Mouse (Mus musculus) ovary, adult 18-20 months (tissue): ENCODE measurements around the gene Swsap1.

Experiments
- DNase-seq: peaks from one replicate; pipeline ENCODE4 v3.0.0; 2022; ENCODE audit warnings: low spot score, mixed read lengths

Swsap1 gene

DNA sequence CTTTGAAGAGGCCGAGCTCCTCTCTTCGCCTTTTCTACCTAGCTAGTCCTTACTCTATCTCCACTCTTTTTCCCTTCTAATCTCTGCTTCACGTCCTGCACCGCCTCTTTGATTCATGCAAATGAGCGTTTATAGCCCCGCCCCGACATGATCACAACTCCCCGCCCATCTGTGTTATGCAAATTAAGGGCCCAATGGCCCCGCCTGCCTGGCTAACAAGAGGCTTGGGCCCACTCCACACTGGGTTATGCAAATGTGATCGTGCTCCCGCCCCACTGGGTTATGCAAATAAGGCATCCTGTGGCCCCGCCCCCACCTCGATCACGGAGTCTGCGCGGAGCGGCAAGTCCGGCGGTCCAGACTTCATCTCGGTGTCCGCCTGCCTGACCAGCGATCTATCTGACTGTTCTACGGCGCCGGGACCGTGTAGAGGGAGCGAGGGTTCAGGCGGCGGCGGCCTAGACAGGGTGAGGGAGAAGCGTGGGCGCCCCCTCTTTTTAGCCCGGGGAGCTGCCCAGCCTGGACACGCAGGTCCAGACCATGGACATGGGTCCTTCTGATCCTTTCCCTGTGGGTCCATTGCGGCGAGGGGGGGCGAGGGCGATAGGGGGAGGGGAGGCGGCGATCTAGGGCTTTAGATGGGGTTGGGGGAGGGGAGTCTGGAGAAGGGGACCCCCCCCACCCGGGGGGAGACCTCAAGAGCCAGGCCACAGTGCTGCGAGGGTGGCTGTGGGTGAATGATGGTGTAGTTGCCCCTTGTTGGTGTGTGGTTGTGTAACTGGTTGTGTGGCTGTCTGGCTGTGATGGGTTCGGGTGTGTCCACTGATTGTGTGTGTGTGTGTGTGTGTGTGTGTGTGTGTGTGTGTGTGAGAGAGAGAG, 18.6 kb upstream of the Swsap1 start, which contains the start of gene Plppr2:
Gene Plppr2 (plus strand): TSS at position 342 of the 879 bp plus-strand sequence.
- DNase-seq, result peak; percentile 97

DNA sequence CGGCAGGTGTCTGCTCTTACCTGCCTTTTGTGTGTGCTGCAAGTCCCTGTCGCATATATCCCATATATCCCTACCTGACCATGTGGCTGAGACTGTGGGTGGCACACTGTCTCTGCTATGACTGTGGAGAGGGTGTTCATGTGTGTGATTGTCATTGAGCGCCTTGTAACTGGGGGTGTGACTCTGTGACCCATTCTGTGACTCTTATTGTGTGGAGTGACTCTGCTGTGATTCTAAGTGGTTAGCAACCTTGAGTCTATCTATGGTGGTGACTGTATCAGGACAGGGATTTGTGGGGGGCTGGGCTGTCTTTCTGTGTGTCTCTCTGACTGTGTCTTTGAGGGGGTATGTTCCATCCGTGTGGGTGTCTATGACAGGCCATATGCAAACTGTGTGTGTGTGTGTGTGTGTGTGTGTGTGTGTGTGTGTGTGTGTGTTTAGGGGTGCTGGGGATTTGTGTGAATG, 17.8 kb upstream of the Swsap1 start:
- DNase-seq, result no peak

DNA sequence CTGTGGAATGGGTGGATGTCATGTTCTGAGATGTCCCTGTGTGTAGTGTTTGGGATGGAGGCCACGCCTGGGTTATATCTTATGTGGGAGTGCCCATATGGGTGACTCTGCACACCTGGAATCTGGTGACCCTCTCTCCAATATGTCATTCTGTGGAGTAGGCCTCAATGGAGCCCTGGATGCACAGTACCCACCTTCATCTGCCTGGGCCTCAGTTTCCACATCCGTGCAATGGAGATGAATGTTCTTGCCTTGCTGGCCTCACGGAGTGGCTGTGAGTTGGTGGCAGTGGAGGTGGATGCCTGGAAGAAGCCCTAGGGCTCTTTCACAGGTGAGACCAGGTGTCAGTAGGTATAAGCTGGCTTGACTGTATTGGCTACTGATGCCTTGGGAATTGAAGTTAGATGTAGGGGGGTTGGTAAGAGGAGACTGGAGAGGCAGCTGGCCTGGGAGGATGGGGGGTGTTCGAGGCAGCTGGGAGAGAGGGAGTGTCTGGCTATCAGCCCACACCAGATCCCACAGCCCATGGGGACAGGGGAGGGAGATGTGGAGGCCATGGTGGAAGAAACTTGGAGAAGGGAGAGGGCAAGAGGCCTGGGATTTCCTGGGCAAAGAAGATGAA, 17.2 kb upstream of the Swsap1 start:
- DNase-seq, result no peak

DNA sequence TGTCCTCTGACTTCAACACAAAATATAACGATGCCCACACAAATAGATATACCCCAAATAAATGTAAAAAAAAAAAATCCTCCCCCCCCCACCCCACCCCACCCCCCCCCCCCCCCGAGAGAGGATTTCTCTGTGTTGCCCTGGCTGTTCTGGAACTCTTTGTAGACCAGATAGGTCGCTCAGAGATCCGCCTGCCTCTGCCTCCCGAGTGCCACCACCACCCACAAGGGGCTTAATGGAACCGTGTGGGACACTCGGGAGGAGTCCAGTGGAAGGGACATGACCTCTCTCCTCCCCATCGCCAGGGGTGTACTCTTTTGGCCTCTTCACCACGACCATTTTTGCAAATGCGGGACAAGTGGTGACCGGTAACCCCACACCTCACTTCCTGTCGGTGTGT, 12.5 kb upstream of the Swsap1 start:
- DNase-seq, result no peak

DNA sequence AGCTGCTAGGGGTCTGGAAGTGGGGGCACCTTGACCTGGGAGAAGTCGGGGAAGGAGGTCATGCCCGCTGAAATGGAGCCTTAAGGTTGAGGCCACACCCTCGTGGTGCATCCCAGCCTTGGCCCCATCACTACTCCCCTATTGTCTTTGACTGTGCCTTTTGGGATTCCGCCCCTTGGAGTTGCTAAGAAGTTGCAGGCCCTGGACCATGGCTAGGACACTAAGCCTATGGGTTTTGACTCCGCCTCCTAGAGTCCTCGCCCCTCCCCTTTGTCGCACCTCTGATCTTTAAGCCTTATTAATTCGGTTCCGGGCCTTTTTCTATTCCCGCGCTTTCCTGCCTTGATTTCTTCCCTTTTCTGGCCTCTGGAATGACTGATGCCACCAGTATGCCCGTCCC, 11.9 kb upstream of the Swsap1 start:
- no peak for DNase-seq

DNA sequence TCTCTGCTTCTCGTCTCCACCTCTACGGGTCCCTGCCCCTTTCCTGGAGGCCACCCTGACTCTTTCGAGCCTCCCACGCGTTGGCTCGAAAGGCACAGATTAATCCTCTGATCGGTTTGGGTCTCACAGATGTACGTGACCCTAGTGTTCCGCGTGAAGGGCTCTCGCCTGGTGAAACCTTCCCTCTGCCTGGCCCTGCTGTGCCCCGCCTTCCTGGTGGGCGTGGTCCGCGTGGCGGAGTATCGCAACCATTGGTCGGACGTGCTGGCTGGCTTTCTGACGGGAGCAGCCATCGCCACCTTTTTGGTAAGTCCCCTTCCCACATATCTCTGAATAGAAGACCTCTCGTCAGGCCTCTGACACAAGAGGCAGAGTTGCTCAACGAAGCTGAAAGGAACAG, 11.3 kb upstream of the Swsap1 start:
- DNase-seq, result no peak

DNA sequence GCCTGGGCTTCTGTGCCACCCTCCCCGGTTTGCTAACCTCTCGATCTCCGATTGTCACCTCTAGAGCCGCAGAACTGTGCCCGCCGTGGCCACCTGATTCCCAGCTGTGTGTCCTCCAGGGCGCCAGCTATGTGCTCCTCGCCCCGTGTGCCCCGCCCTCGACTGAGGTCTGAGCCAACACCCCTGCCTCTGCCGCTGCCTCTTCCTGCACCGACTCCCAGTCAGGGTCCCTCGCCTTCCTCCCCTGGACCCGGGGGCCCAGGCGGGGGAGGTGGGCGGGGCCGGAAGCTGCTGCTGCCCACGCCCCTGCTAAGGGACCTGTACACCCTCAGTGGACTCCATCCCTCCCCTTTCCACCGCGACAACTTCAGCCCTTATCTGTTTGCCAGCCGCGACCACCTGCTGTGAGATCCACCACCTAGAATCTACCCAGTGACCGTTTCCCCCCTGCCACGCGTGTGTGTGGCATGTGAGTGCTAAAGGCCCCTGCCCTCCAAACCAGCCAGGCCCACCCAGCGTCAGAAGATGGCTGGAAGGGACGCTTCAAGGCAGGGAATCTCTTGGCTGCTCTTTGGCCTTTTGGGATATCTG, 7.9 kb upstream of the Swsap1 start:
- no peak for DNase-seq

DNA sequence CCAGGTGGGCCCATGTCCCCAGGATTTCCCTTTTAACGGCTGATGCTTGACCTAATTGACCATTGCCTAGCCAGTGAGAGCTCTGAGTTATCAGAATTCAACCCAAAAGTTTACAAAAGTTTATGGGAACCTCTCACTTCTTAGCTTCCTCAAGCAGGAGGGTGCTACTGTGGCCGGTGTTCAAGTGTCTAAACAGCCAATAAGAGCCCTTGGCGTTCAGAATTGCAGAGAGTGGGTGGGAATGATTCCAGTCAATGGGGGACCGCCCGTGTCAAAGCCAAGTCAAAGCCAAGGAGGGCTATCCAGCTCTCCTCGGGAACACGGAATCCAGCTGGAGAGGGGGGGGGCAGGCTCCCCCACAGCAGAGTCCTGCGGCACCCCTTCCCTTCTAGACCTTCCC, 7.4 kb upstream of the Swsap1 start:
- DNase-seq, result no peak

DNA sequence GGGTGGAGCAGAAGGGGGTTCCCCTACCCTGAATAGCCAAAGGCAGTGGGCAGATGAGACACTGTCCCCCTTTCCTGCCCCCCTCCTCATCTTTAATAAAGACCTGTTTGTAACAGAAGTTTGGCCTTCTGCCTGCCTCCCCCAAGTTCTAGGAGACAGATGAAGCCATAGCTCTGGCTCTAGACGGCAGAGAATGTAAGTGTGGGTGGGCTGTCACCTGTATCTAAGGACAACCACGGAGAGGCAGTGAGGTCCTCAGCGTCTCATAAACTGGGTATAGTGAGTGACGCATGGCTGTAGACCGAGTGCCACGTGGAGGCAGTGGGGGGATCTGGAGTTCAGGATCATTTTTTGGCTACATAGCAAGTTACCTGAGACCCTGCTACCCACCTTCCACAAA, 6.8 kb upstream of the Swsap1 start:
- no peak for DNase-seq

DNA sequence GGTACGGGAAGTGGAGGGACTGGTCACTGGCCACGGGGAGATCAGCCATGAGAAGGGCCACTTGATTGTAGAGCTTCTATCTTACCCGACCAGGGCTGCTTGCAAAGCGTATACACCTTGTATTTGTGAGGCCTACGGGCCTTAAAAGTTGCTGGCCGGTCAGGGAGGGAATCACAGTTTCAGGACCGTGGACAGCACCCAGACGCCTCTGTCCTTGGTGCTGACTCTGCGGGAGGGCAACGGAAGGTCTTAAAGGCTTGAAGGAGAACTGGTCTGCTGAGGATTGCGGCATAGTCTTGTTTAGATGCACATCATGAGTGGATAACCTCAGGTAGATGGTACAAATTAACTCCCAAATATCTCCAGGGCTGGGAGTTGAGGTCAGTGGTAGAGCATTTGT, 5.2 kb upstream of the Swsap1 start:
- DNase-seq, result no peak

DNA sequence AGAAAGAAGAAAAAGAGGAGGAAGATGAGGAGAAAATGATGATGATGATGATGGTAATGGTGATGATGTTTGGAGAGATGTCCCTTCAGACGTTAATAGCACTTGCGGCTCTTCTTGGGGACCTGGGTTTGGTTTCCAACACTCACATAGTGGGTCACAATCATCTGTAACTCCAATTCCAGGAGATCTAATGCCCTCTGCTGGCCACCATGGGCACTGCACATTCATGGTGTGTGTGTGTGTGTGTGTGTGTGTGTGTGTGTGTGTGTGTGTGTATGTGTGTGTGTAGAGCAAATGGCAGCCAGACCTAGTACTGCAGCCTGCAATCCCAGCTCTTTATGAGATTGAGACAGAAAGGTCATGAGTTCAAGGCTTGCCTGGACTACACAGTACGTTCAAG, 3.6 kb upstream of the Swsap1 start:
- no peak for DNase-seq

DNA sequence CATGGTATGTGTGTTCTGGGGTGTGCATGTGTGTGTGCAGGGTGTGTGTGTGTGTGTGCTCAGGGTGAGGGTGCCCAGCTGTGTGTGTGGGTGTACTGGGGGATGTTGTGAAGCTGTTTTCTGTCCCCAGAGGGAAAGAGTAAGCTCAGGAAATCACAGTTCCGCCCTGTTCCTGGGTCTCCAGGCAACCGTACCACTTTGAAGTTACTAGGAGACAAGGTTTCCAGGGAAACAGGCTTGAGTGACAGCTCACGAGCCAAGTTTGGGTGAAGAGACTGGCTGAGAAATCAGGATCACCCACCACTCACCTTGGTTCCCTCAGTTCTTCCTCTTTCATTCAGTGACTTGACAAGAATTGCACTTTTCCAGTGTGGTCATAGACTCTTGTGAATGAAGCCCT, 2.0 kb upstream of the Swsap1 start:
- no peak for DNase-seq

DNA sequence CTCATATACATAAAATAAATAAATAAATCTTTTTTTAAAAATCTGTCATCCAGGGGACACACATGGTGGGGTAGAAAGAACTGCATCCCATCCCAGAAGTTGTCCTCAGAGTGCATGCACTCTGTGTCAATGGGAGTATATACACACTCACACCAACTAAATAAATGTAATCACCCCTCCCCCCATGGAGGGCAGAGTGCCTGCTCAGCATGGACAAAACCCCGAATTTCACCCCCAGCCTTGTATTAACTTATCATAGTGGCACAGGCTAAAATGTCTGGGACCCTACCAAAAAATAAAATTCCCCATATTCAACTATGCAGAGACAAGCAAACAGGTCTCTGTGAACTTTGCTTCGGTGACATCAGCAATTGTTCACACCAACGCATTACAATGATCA, 920 bp upstream of the Swsap1 start:
- DNase-seq, result no peak

DNA sequence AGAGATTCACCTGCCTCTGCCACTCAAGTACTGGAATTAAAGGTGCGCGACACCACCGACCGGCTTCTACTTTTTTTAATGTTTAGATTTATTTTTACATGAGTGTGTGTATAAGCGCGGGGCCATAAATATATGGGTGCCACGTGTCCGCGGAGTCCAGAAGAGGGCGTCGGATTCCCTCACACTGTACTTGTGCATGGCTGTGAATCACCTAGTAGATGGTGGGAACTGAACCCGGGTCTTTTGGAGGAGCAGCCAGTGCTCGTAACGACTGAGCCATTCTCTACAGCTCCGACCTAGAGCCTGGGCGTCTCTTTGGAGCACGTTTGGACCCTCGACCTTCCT, 358 bp upstream of the Swsap1 start:
- no peak for DNase-seq

DNA sequence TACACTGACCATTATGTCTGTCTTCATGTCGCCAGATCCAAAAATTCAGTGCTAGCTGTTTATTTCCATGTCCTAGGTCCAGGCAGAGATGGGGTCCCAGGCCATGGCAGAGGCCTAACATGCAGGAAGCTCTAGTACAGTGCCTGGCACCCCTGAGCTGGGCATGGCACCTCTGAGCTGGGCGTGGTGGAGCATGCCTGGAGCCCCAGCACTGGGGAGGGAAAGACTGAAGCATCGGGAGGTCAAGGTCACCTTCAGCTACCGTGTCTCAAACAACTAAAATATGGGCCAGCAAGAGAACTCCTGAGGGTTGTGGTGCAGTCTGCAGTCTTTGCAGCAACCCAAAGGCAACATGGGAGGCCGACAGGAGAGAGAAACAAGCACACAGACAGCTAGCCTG, 2.8 kb downstream of the Swsap1 start:
- no peak for DNase-seq

DNA sequence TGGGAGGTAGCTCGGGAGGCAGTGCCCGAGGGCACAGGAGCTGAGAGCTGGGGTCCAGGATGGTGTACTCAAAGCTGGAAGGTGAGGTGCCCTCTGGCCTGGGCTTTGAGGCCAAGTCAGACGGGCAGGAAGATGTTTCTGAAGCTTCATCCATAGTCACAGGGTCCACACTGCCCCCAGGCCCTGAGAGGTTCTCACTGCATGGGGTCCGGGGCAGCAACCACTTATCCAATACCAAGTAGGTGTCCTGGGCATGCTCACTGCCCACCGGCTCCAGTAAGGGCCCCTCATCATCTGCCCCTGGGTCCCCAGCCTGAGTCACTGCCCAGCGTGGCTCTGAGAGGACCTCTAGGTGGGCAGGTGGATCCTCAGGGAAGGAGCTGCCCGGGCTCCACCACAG, 3.7 kb downstream of the Swsap1 start:
- DNase-seq, result no peak

DNA sequence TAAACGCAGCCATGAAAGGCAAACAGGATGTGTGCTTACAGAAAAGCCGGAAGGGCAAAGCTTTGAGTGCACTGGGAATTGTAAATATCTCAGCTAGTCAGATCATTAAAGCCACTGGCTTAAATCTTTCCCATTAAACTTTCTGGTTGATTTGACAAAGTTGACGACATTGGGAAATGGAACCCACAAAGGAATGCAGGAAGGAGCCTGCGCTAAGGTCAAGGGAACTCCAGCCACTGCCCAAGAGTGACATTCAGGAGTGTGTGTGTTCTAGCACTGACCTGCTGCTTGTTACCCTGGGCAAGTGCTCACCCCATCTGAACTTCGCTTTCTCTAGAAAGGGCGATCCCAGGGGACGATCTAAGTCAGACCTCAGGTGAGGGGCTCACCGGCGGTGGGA, 4.6 kb downstream of the Swsap1 start:
- DNase-seq, result no peak

DNA sequence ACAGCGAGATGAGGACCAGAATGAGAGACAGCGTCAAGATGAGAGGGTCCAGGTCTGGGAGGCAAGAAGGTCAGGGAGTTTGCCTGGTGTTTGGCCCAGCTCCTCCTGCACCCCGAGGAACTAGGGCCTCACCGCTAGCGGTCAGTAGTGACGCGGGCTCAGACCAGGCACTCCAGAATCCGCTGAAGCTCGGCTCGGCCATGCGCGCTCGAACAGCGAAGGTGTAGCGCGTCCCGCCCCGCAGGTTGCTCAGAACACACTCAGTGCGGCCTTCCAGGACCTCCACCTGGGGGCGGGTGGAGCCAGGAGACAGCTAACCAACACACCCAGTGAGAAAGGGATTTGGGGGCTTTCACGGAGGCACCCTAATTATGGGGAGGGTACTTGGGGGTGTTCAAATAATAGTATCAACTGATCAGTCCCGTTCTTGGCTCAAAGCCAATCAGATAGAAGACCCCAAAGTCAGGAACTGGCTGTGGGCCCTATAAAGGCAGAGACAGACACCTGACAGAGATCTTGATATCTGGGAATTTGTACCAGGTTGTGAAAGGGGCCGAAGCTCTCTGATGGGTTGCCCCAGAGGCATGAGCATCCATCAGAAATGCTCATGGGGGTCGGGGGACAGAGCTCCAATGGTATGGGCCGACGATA, 5.1 kb downstream of the Swsap1 start:
- DNase-seq, result no peak

DNA sequence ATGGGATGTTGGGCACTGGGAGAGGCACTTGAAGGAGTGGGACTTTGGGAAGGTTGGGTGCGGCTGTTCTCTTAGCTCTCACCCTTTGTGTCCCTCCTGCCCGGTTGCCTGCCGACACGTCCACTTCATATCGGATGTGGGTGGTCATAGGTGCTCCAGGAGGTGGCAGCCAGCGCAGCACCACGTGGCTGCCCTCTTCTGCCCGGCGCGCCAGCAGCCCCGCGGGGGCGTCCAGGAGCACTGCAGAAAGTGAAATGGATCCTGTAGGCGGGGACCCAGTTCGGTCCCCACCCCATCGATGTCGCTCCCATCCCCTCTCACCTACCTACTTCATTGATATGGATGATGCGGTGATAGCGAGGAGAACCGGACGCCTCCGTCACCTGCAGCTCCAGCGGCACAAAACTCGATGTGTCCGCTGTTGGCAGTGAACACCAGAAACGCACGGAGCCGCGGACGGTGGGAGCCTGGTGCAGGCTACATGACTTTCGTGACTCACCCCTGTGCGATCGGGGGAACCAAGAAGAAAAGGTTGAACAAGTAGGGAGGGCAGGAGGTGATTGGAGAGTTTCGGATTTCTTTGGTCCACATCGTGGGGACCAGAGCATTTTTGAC, 5.9 kb downstream of the Swsap1 start:
- DNase-seq, result no peak

DNA sequence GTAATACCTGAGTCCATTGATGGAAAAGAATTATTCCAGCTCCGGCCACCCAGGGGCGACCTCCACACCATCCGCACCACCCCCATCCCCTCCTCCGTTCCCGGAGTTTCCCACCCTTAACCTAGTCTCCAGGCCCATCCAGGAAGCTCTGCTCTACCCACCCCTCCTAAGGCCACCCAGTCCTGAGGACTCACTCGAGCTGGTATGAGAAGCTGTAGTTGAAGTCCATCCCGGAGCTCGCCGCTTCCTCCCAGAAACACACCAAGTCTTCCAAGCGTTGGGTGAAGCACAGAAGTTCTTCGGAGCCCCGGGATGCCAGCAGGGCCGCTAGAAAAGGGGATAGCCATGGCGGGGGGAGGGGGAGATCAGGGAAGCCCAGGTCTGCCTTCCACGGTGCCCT, 6.5 kb downstream of the Swsap1 start:
- no peak for DNase-seq

DNA sequence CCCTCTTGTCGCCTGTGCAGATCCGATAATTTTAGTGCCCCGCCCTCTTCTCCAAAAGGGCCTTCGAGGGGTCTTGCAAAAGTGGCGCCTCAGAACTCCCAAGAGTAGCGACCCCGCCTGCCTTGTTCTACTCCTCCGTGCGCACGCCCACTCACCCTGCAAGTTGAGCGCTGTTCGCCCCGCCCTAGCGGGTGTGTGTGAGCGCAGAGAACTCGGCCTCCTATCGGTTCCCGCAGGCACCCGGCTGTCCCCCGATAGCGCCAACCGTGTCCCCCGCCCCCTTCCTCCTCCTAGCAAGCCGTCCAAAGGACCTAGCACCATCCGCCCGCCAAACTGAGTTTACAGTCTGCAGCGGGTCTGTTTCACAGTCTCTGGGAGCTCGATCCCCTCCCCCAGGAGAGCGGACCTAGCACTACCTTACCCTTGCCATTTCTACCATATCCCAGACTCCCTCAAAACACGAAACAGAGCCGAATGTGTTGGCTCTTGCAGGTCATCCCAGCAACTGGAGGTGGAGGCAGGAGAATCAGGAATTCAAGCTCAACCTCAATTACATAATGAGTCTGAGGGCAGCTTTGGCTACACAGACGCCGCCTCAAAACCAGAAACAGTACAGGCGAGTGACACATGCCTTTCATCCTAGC, 7.0 kb downstream of the Swsap1 start:
- DNase-seq, result peak; percentile 32

DNA sequence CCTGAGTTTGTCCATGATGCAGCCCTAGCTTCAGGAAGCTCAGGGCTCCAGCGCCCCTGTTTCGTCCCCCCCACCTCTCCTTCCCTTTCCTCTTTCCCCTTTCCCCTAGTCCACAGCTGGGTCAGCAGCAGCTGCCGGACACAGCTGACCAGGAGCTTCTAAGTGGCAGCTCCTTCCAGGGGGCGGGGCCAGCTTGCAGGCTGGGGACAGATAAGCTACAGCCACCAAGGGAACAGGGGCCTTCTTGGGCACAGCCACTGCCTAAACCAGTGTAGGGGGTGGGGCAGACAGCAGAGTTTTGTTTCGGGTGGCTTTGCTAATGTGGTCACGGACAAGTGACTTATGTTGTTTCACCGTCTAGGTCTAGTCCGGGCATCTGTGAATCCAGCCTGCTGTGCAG, 7.9 kb downstream of the Swsap1 start, which contains the start of gene Epor:
Gene Epor (minus strand): TSS at position 90 of the 400 bp plus-strand sequence.
- no peak for DNase-seq
